Mouse (Mus musculus) gastrocnemius, postnatal 4 days (tissue): ENCODE measurements around the gene Ccdc27. TPM values are rescaled to one million over a fixed set of nuclear protein-coding genes. Genes with fewer than 3 reads are reported as not detected.

Experiments
- total RNA-seq, 2 experiments: library from RNA; stranded (reverse); gene quantifications; 2 replicates each; pipeline ENCODE4 v1.2.3; 2021

Ccdc27 gene
- total RNA-seq, 2 experiments from 2014 or later = not detected

Other genes with a start within 250 kb of the Ccdc27 start
- gene A430005L14Rik, start 85.4 kb downstream of the Ccdc27 start, total RNA-seq = 10 to 100 TPM; 14.3 to 16.7 TPM
- 1 to 10 TPM; 5.8 to 7.9 TPM for gene Dffb, start 67.6 kb downstream of the Ccdc27 start, total RNA-seq
- gene Cep104, start 67.5 kb downstream of the Ccdc27 start, total RNA-seq = 10 to 100 TPM; 15.7 to 15.9 TPM
- 10 to 100 TPM; 38.6 to 40.1 TPM for gene Lrrc47, start 30.9 kb downstream of the Ccdc27 start, total RNA-seq
- gene Smim1, start 16.4 kb downstream of the Ccdc27 start, total RNA-seq = 10 to 100 TPM; 27.2 to 37.8 TPM
- gene Trp73, start 97.5 kb upstream of the Ccdc27 start, total RNA-seq = under 1 TPM in 1 of 2 experiments, not detected in 1; 0.23 TPM
- 10 to 100 TPM; 15.4 to 20.5 TPM for gene Wrap73, start 99.7 kb upstream of the Ccdc27 start, total RNA-seq
- gene Tprgl, start 118.0 kb upstream of the Ccdc27 start, total RNA-seq = 10 to 100 TPM; 81.6 to 88.5 TPM
- gene Megf6, start 128.1 kb upstream of the Ccdc27 start, total RNA-seq = 10 to 100 TPM; 11.3 to 11.6 TPM